Mouse (Mus musculus) intestine, embryonic 16.5 days (tissue): ENCODE data around the gene Teddm1a. TPM values are rescaled to one million over a fixed set of nuclear protein-coding genes. Genes with fewer than 3 reads are reported as not detected.

Experiments used
- ATAC-seq: fragments of 200-750 bp; cut with Nextera tagmentation; 2 replicates; pipeline ENCODE4 v1.8.0; 2017; ENCODE audit warnings: moderate TSS enrichment, moderate library complexity
- H3K27ac ChIP-seq: fragments of 300-500 bp; sonication (generic); 2 replicates; pipeline ENCODE4 v1.5.1; 2014; ENCODE audit warnings: mild to moderate bottlenecking, low read length
- H3K27me3 ChIP-seq: fragments of 300-500 bp; sonication (generic); replicated peaks from 2 replicates; pipeline ENCODE4 v1.6.1; 2014; ENCODE audit warnings: low read length, control low read depth, mixed read lengths; ENCODE audit not compliant: control insufficient read depth, insufficient read depth
- H3K36me3 ChIP-seq: fragments of 300-500 bp; sonication (generic); 2 replicates; pipeline ENCODE4 v1.6.1; 2014; ENCODE audit warnings: low read length, control low read depth; ENCODE audit not compliant: control insufficient read depth, insufficient read depth
- H3K4me1 ChIP-seq: fragments of 300-500 bp; sonication (generic); 2 replicates; pipeline ENCODE4 v1.6.1; 2014; ENCODE audit warnings: low read length, control low read depth, mixed read lengths; ENCODE audit not compliant: control insufficient read depth, insufficient read depth
- H3K4me2 ChIP-seq: fragments of 300-500 bp; sonication (generic); 2 replicates; pipeline ENCODE4 v1.6.1; 2014; ENCODE audit warnings: low read depth, low read length, control low read depth
- H3K4me3 ChIP-seq: fragments of 300-500 bp; sonication (generic); 2 replicates; pipeline ENCODE4 v1.5.1; 2014; ENCODE audit warnings: mild to moderate bottlenecking, low read length
- H3K9ac ChIP-seq: fragments of 300-500 bp; sonication (generic); 2 replicates; pipeline ENCODE4 v1.6.1; 2014; ENCODE audit warnings: low read depth, low read length
- H3K9me3 ChIP-seq: fragments of 300-500 bp; sonication (generic); 2 replicates; pipeline ENCODE4 v1.6.1; 2016; ENCODE audit warnings: low read length, control low read depth; ENCODE audit not compliant: control insufficient read depth
- WGBS: fragments of 180-500 bp; shearing (Covaris S2); extraction: QIAGEN DNeasy Blood & Tissue Kit; methylation state at CpG from one replicate; pipeline ENCODE4 v1.1.7; 2014; 5-methylcytosine and 5-hydroxymethylcytosine counted together
- polyA plus RNA-seq: library from polyadenylated mRNA; unstranded; fragments of >200 nt; fragmentation: Nextera tagmentation; extraction: Ambion mirVana; gene quantifications from 2 replicates; pipeline ENCODE4 v1.2.1, GENCODE M21; 2015

Teddm1a gene
- polyA plus RNA-seq, 1 experiment from 2014 or later, result not detected

GRCm38 (mm10) chr1:153886024-153886633 is 5.4 kb upstream of the Teddm1a start:
- H3K4me1 ChIP-seq, result no peaks in the 10 kb centered on the region
- H3K4me3 ChIP-seq, result no peak overlapping the region
- no peak overlapping the region for H3K27ac ChIP-seq
- no peaks in the 10 kb centered on the region for H3K36me3 ChIP-seq
- H3K4me2 ChIP-seq, result no peak overlapping the region
- no peak overlapping the region for H3K9ac ChIP-seq
- no peaks in the 10 kb centered on the region for H3K9me3 ChIP-seq
- H3K27me3 ChIP-seq, result no peaks in the 10 kb centered on the region
- WGBS, result 39% methylated on average over 17 of the region's 17 CpGs
- no peak for ATAC-seq

GRCm38 (mm10) chr1:153890121-153890520 is 1.4 kb upstream of the Teddm1a start:
- Histone ChIP-seq H3K9me3 (no peaks in the 10 kb centered on the region), H3K9ac (no peak overlapping the region), H3K4me3 (no peak overlapping the region), H3K27ac (no peak overlapping the region), H3K27me3 (no peaks in the 10 kb centered on the region), H3K4me2 (no peak overlapping the region), H3K4me1 (no peaks in the 10 kb centered on the region), H3K36me3 (no peaks in the 10 kb centered on the region)
- 94% methylated on average over 10 of the region's 10 CpGs for WGBS
- no peak for ATAC-seq

- Histone ChIP-seq H3K4me3 (no peak overlapping the region), H3K36me3 (no peaks in the 10 kb centered on the region), H3K4me1 (no peaks in the 10 kb centered on the region), H3K9me3 (no peaks in the 10 kb centered on the region), H3K9ac (no peak overlapping the region), H3K27me3 (no peaks in the 10 kb centered on the region), H3K27ac (no peak overlapping the region), H3K4me2 (no peak overlapping the region)
- WGBS, result 69% methylated on average over 2 of the region's 2 CpGs
- ATAC-seq, result no peak
Measured at GRCm38 (mm10) chr1:153893746-153894145, 2.2 kb downstream of the Teddm1a start.

GRCm38 (mm10) chr1:153894201-153894893 is 2.8 kb downstream of the Teddm1a start:
- no peak for ATAC-seq

GRCm38 (mm10) chr1:153894979-153895378 is 3.4 kb downstream of the Teddm1a start:
- peaks cover 3% of the 10 kb centered on the region; the same call in 1 of the 2 replicates for H3K4me1 ChIP-seq
- H3K27me3 ChIP-seq, result no peaks in the 10 kb centered on the region
- no peaks in the 10 kb centered on the region for H3K36me3 ChIP-seq
- no peak for ATAC-seq
- no peaks in the 10 kb centered on the region for H3K9me3 ChIP-seq
- no peak overlapping the region for H3K4me3 ChIP-seq
- H3K4me2 ChIP-seq, result no peak overlapping the region
- no peak overlapping the region for H3K9ac ChIP-seq
- 34% methylated on average over 5 of the region's 5 CpGs for WGBS
- no peak overlapping the region for H3K27ac ChIP-seq

More at GRCm38 (mm10) chr1:153894201-153894893, 2.8 kb downstream of the Teddm1a start:
- 53% methylated on average over 8 of the region's 8 CpGs for WGBS
- Histone ChIP-seq H3K27me3 (no peaks in the 10 kb centered on the region), H3K9ac (no peak overlapping the region), H3K4me1 (peaks cover 3% of the 10 kb centered on the region; the same call in 1 of the 2 replicates), H3K4me3 (no peak overlapping the region), H3K4me2 (no peak overlapping the region), H3K9me3 (no peaks in the 10 kb centered on the region), H3K27ac (no peak overlapping the region), H3K36me3 (no peaks in the 10 kb centered on the region)

- no peak overlapping the region for H3K4me2 ChIP-seq
- H3K36me3 ChIP-seq, result no peaks in the 10 kb centered on the region
- no peaks in the 10 kb centered on the region for H3K9me3 ChIP-seq
- ATAC-seq, result no peak
- no peak overlapping the region for H3K4me3 ChIP-seq
- H3K27me3 ChIP-seq, result no peaks in the 10 kb centered on the region
- no peak overlapping the region for H3K27ac ChIP-seq
- no peak overlapping the region for H3K9ac ChIP-seq
- 86% methylated on average over 8 of the region's 8 CpGs for WGBS
- H3K4me1 ChIP-seq, result peaks cover 9% of the 10 kb centered on the region; the same call in 1 of the 2 replicates
Measured at GRCm38 (mm10) chr1:153897196-153897595, 5.7 kb downstream of the Teddm1a start.

GRCm38 (mm10) chr1:153898989-153899730 is 7.6 kb downstream of the Teddm1a start:
- Histone ChIP-seq H3K4me2 (peak overlapping the region; percentile 86), H3K36me3 (no peaks in the 10 kb centered on the region), H3K4me3 (peak overlapping the region; percentile 82), H3K27me3 (no peaks in the 10 kb centered on the region), H3K9me3 (no peaks in the 10 kb centered on the region), H3K9ac (peak overlapping the region; percentile 89), H3K27ac (peak overlapping the region; percentile 96), H3K4me1 (peaks cover 9% of the 10 kb centered on the region; the same call in 1 of the 2 replicates)
- ATAC-seq, result peak; percentile 40
- 20% methylated on average over 22 of the region's 22 CpGs for WGBS

GRCm38 (mm10) chr1:153899731-153900380 is 8.3 kb downstream of the Teddm1a start, which contains the start of the genes Glul and Teddm2:
Gene Glul, plus strand, starts transcription at chr1:153899944.
Gene Teddm2, minus strand, starts transcription at chr1:153900228.
- WGBS, result under 1% methylated on average over 51 of the region's 51 CpGs
- Histone ChIP-seq H3K27ac (peak within 1 kb of the TSS; percentile 96), H3K4me2 (peak within 1 kb of the TSS; percentile 86), H3K4me3 (peak within 1 kb of the TSS; percentile 82), H3K9me3 (no peaks in the 10 kb centered on the region), H3K36me3 (no peaks in the 10 kb centered on the region), H3K9ac (peak within 1 kb of the TSS; percentile 89), H3K4me1 (peaks cover 9% of the 10 kb centered on the region; the same call in 1 of the 2 replicates), H3K27me3 (no peaks in the 10 kb centered on the region)
- peak; percentile 99 for ATAC-seq

- Histone ChIP-seq H3K4me3 (peak overlapping the region; percentile 82), H3K36me3 (peaks cover 4% of the 10 kb centered on the region; the same call in 1 of the 2 replicates), H3K4me2 (peak overlapping the region; percentile 86), H3K27me3 (no peaks in the 10 kb centered on the region), H3K27ac (peak overlapping the region; percentile 96), H3K4me1 (peaks cover 9% of the 10 kb centered on the region; the same call in 1 of the 2 replicates), H3K9me3 (no peaks in the 10 kb centered on the region), H3K9ac (peak overlapping the region; percentile 89)
- peak; percentile 39 for ATAC-seq
- WGBS, result under 1% methylated on average over 36 of the region's 36 CpGs
Measured at GRCm38 (mm10) chr1:153900381-153900780, 8.8 kb downstream of the Teddm1a start.
